Mouse (Mus musculus) midbrain, embryonic 16.5 days (tissue): ENCODE data around the gene Zfp708. TPM values are rescaled to one million over a fixed set of nuclear protein-coding genes. Genes with fewer than 3 reads are reported as not detected.

Experiments used
- ATAC-seq: fragments of 200-750 bp; cut with Nextera tagmentation; 2 replicates; pipeline ENCODE4 v1.8.0; 2017; ENCODE audit warnings: moderate TSS enrichment
- H3K27ac ChIP-seq: fragments of 300-500 bp; sonication (generic); 2 replicates; pipeline ENCODE4 v1.5.1; 2014; ENCODE audit warnings: mild to moderate bottlenecking, low read length, mixed read lengths
- H3K27me3 ChIP-seq: fragments of 300-500 bp; sonication (generic); 2 replicates; pipeline ENCODE4 v1.6.1; 2014; ENCODE audit warnings: low read depth, low read length, mixed read lengths; ENCODE audit not compliant: control insufficient read depth, insufficient read depth
- H3K36me3 ChIP-seq: fragments of 300-500 bp; sonication (generic); 2 replicates; pipeline ENCODE4 v1.6.1; 2014; ENCODE audit warnings: mild to moderate bottlenecking, low read length, moderate library complexity, mixed read lengths; ENCODE audit not compliant: control insufficient read depth, insufficient read depth
- H3K4me1 ChIP-seq: fragments of 300-500 bp; sonication (generic); 2 replicates; pipeline ENCODE4 v1.6.1; 2014; ENCODE audit warnings: mild to moderate bottlenecking, low read length, mixed read lengths; ENCODE audit not compliant: control insufficient read depth, insufficient read depth
- H3K4me2 ChIP-seq: fragments of 300-500 bp; sonication (generic); 2 replicates; pipeline ENCODE4 v1.6.1; 2014; ENCODE audit warnings: mild to moderate bottlenecking, low read length, mixed read lengths
- H3K4me3 ChIP-seq: fragments of 300-500 bp; sonication (generic); 2 replicates; pipeline ENCODE4 v1.5.1; 2014; ENCODE audit warnings: low read depth, mild to moderate bottlenecking, low read length, moderate library complexity, mixed read lengths
- H3K9ac ChIP-seq: fragments of 300-500 bp; sonication (generic); 2 replicates; pipeline ENCODE4 v1.6.1; 2014; ENCODE audit warnings: low read depth, low read length, mixed read lengths
- H3K9me3 ChIP-seq: fragments of 300-500 bp; sonication (generic); replicated peaks from 2 replicates; pipeline ENCODE4 v1.6.1; 2014; ENCODE audit warnings: mild to moderate bottlenecking, low read length, mixed read lengths; ENCODE audit not compliant: control insufficient read depth, poor library complexity, severe bottlenecking
- WGBS: fragments of 180-500 bp; shearing (Covaris S2); extraction: QIAGEN DNeasy Blood & Tissue Kit; methylation state at CpG from one replicate; pipeline ENCODE4 v1.1.7; 2014; 5-methylcytosine and 5-hydroxymethylcytosine counted together
- polyA plus RNA-seq: library from polyadenylated mRNA; unstranded; fragments of >200 nt; fragmentation: Nextera tagmentation; extraction: Ambion mirVana; gene quantifications from 2 replicates; pipeline ENCODE4 v1.2.1, GENCODE M21; 2015

The Zfp708 gene
- polyA plus RNA-seq, 1 experiment from 2014 or later: 9.9 TPM

GRCm38 (mm10) chr13:67108194-67108820, 10.5 kb upstream of the Zfp708 start, which contains the start of gene Gm28557:
Gene Gm28557, minus strand, starts transcription at chr13:67108604.
- peak within 1 kb of the TSS; percentile 48 for H3K27ac ChIP-seq

GRCm38 (mm10) chr13:67107681-67108080, 9.9 kb upstream of the Zfp708 start:
- ATAC-seq: no peak
- Histone ChIP-seq H3K27ac (no peak overlapping the region), H3K27me3 (no peaks in the 10 kb centered on the region), H3K36me3 (no peaks in the 10 kb centered on the region), H3K9me3 (no peaks in the 10 kb centered on the region), H3K4me3 (peak overlapping the region; percentile 46), H3K4me2 (peak overlapping the region; percentile 80), H3K9ac (no peak overlapping the region; the same call in 1 of the 2 replicates), H3K4me1 (no peaks in the 10 kb centered on the region)
- WGBS: 71% methylated on average over 9 of the region's 9 CpGs

More at GRCm38 (mm10) chr13:67108194-67108820, 10.5 kb upstream of the Zfp708 start, which contains the start of gene Gm28557:
- Histone ChIP-seq H3K27me3 (no peaks in the 10 kb centered on the region), H3K4me3 (peak within 1 kb of the TSS; percentile 46), H3K36me3 (no peaks in the 10 kb centered on the region), H3K9me3 (no peaks in the 10 kb centered on the region), H3K4me2 (peak within 1 kb of the TSS; percentile 80), H3K4me1 (no peaks in the 10 kb centered on the region), H3K9ac (peak within 1 kb of the TSS; percentile 40)
- peak; percentile 98 for ATAC-seq
- under 1% methylated on average over 17 of the region's 17 CpGs for WGBS

- Histone ChIP-seq H3K27ac (no peak overlapping the region), H3K36me3 (no peaks in the 10 kb centered on the region), H3K9me3 (no peaks in the 10 kb centered on the region), H3K4me1 (no peaks in the 10 kb centered on the region), H3K4me3 (no peak overlapping the region), H3K4me2 (no peak overlapping the region), H3K9ac (no peak overlapping the region), H3K27me3 (no peaks in the 10 kb centered on the region)
- ATAC-seq: no peak
- 82% methylated on average over 1 of the region's 1 CpGs for WGBS
Measured at GRCm38 (mm10) chr13:67090154-67090553, 7.6 kb downstream of the Zfp708 start.

GRCm38 (mm10) chr13:67081946-67082345, 15.8 kb downstream of the Zfp708 start:
- ATAC-seq: peak; percentile 6; the same call in 1 of the 2 replicates
- peak overlapping the region; percentile 5; the same call in 1 of the 2 replicates for H3K9ac ChIP-seq
- 82% methylated on average over 1 of the region's 1 CpGs for WGBS

GRCm38 (mm10) chr13:67081142-67081713, 16.5 kb downstream of the Zfp708 start:
- H3K9me3 ChIP-seq: peaks cover 4% of the 10 kb centered on the region; the same call in 1 of the 2 replicates
- H3K27ac ChIP-seq: peak overlapping the region; percentile 69
- peak overlapping the region; percentile 71 for H3K9ac ChIP-seq
- H3K36me3 ChIP-seq: peaks cover 13% of the 10 kb centered on the region; the same call in 1 of the 2 replicates
- H3K4me3 ChIP-seq: peak overlapping the region; percentile 61
- peaks cover 13% of the 10 kb centered on the region for H3K4me1 ChIP-seq
- H3K27me3 ChIP-seq: no peaks in the 10 kb centered on the region
- H3K4me2 ChIP-seq: peak overlapping the region; percentile 77
- ATAC-seq: peak; percentile 99
- WGBS: 1% methylated on average over 24 of the region's 24 CpGs

More at GRCm38 (mm10) chr13:67081946-67082345, 15.8 kb downstream of the Zfp708 start:
- Histone ChIP-seq H3K9me3 (peaks cover 4% of the 10 kb centered on the region; the same call in 1 of the 2 replicates), H3K27me3 (no peaks in the 10 kb centered on the region), H3K27ac (0 out of 2 replicates have a peak overlapping the region, but pooled peaks have one; percentile 6), H3K36me3 (peaks cover 9% of the 10 kb centered on the region; the same call in 1 of the 2 replicates), H3K4me3 (peak overlapping the region; percentile 61), H3K4me1 (peaks cover 13% of the 10 kb centered on the region), H3K4me2 (peak overlapping the region; percentile 77)

GRCm38 (mm10) chr13:67077244-67077643, 20.5 kb downstream of the Zfp708 start:
- H3K4me1 ChIP-seq: peaks cover 13% of the 10 kb centered on the region
- H3K9me3 ChIP-seq: peaks cover 6% of the 10 kb centered on the region; the same call in 1 of the 2 replicates
- WGBS: 97% methylated on average over 2 of the region's 2 CpGs
- no peak overlapping the region for H3K4me3 ChIP-seq
- no peaks in the 10 kb centered on the region for H3K27me3 ChIP-seq
- ATAC-seq: no peak
- no peak overlapping the region for H3K27ac ChIP-seq
- H3K4me2 ChIP-seq: no peak overlapping the region
- no peak overlapping the region for H3K9ac ChIP-seq
- H3K36me3 ChIP-seq: peaks cover 39% of the 10 kb centered on the region

- ATAC-seq: no peak
- no peaks in the 10 kb centered on the region for H3K4me1 ChIP-seq
- WGBS: 96% methylated on average over 2 of the region's 2 CpGs
- no peak overlapping the region for H3K9ac ChIP-seq
- H3K27me3 ChIP-seq: no peaks in the 10 kb centered on the region
- no peak overlapping the region for H3K4me2 ChIP-seq
- peaks cover 22% of the 10 kb centered on the region; the same call in 1 of the 2 replicates for H3K9me3 ChIP-seq
- no peak overlapping the region for H3K4me3 ChIP-seq
- peaks cover 63% of the 10 kb centered on the region for H3K36me3 ChIP-seq
- H3K27ac ChIP-seq: no peak overlapping the region
Measured at GRCm38 (mm10) chr13:67072786-67073185, 25.0 kb downstream of the Zfp708 start.

GRCm38 (mm10) chr13:67065386-67065785, 32.4 kb downstream of the Zfp708 start:
- WGBS: 91% methylated on average over 8 of the region's 8 CpGs
- H3K4me3 ChIP-seq: no peak overlapping the region
- no peaks in the 10 kb centered on the region for H3K27me3 ChIP-seq

GRCm38 (mm10) chr13:67062427-67062826, 35.3 kb downstream of the Zfp708 start:
- WGBS: 56% methylated on average over 7 of the region's 7 CpGs
- no peak for ATAC-seq
- no peak overlapping the region for H3K27ac ChIP-seq
- H3K36me3 ChIP-seq: peaks cover 5% of the 10 kb centered on the region; the same call in 1 of the 2 replicates
- peaks cover 5% of the 10 kb centered on the region for H3K9me3 ChIP-seq
- no peak overlapping the region for H3K4me3 ChIP-seq
- H3K4me2 ChIP-seq: no peak overlapping the region
- peaks cover 8% of the 10 kb centered on the region for H3K4me1 ChIP-seq
- H3K27me3 ChIP-seq: no peaks in the 10 kb centered on the region
- no peak overlapping the region for H3K9ac ChIP-seq

More at GRCm38 (mm10) chr13:67065386-67065785, 32.4 kb downstream of the Zfp708 start:
- ATAC-seq: no peak
- Histone ChIP-seq H3K27ac (no peak overlapping the region), H3K9ac (no peak overlapping the region), H3K4me1 (no peaks in the 10 kb centered on the region), H3K9me3 (peaks cover 17% of the 10 kb centered on the region), H3K4me2 (no peak overlapping the region), H3K36me3 (peaks cover 26% of the 10 kb centered on the region)
